Comparison of ENCODE assay signal across 18 mouse cellular contexts in genomic region chr14:103150139-103150538, GRCm38 (mm10). TPM values are rescaled to one million over a fixed set of nuclear protein-coding genes. Genes with fewer than 3 reads are reported as not detected.
DNase-seq lines count a peak whose midpoint lies in the region.
"Had no signal": no experiment of that assay in that cellular context is flagged by ENCODE, and none has a peak within 500 bp of the region (broad histone marks: within the 10 kb centered on the region; RNA-seq: fewer than 3 reads in every experiment).

No protein-coding gene starts in this region.

- peak; percentile 53 for DNase-seq in left cerebral cortex, adult 11 months (ENCODE audit: low spot score)
- DNase-seq in left cerebral cortex, postnatal 4 days = no peak
- DNase-seq in layer of hippocampus, adult 9-11 months = peak; percentile 73
- peak; percentile 39 to 92 for DNase-seq in left cerebral cortex, postnatal 25 days (ENCODE audit: low spot score in 2 of 2)
- peak; percentile 73 to 81 for DNase-seq in right cerebral cortex, postnatal 36 days (ENCODE audit: low spot score in 2 of 2)
- DNase-seq in urinary bladder, postnatal 10 days (ENCODE audit: low spot score) = no peak
- DNase-seq in spleen, postnatal 14 days (ENCODE audit: low spot score in 2 of 2) = no peak
- no peak for DNase-seq in cerebellum, adult 11 months
- DNase-seq: adrenal gland, adult 8-10 months; cerebellum, adult 2 months; cerebellum, postnatal 25 days; embryo, embryonic 11 days; gastrocnemius, postnatal 36 days; kidney, adult 9 months; kidney, postnatal 14 days; liver, embryonic 13.5 days; lung, adult 2 months; lung, postnatal 14 days had no signal

- intact Hi-C loops in left cerebral cortex, postnatal 4 days (cut with DNase I) = no loop called here
- intact Hi-C loops in left cerebral cortex, postnatal 25 days (cut with DNase I) = loop anchor here (5.0 kb wide), 2 partner anchors 38 to 317 kb away; no protein-coding TSS in a partner anchor

RNA-seq across cellular contexts. Expression of gene Fbxl3, which starts 50.8 kb away (rescaled TPM):
- 10 to 100 TPM; 67.2 to 71.3 TPM for total RNA-seq in left cerebral cortex, postnatal 4 days (2021)
- 10 to 100 TPM; 89.1 to 89.7 TPM for total RNA-seq in left cerebral cortex, postnatal 25 days (2021)

Comparison
In these comparisons a context has a peak if more than half of its experiments do, and no peak if none do; other contexts are left out.
1. DNase-seq: peak in left cerebral cortex, adult 11 months (single experiment), layer of hippocampus, adult 9-11 months (single experiment), left cerebral cortex, postnatal 25 days (2 of 2) and right cerebral cortex, postnatal 36 days (2 of 2); none in left cerebral cortex, postnatal 4 days (single experiment), urinary bladder, postnatal 10 days (single experiment), spleen, postnatal 14 days (0 of 2) and cerebellum, adult 11 months (single experiment).